12 mouse cellular contexts compared by ENCODE assay signal in genomic region chr13:23938699-23939098, GRCm38 (mm10). TPM values are rescaled to one million over a fixed set of nuclear protein-coding genes. Genes with fewer than 3 reads are reported as not detected.
DNase-seq lines count a peak whose midpoint lies in the region.
"Had no signal": no experiment of that assay in that cellular context is flagged by ENCODE, and none has a peak within 500 bp of the region (broad histone marks: within the 10 kb centered on the region; RNA-seq: fewer than 3 reads in every experiment).

No protein-coding gene starts in this region.

- intact Hi-C loops in heart, postnatal 14 days (cut with DNase I) = no loop called here
- intact Hi-C loops in left cerebral cortex, postnatal 25 days (cut with DNase I) = no loop called here
- intact Hi-C loops in gastrocnemius, postnatal 14 days (cut with DNase I; ENCODE audit: low total_unique reads) = no loop called here

- DNase-seq in heart, postnatal 14 days = peak; percentile 12 to 14
- no peak for DNase-seq in heart, adult 11 months
- DNase-seq in left cerebral cortex, postnatal 25 days (ENCODE audit: low spot score in 2 of 2) = peak; percentile 7 to 37
- DNase-seq in left cerebral cortex, adult 11 months (ENCODE audit: low spot score) = no peak
- peak; percentile 96 for DNase-seq in cerebellum, postnatal 10 days
- DNase-seq in right cerebral cortex, postnatal 10 days (ENCODE audit: low spot score in 2 of 2) = peak; percentile 63 to 72
- no peak for DNase-seq in embryo, embryonic 10.5 days (ENCODE audit: low spot score)
- DNase-seq in gastrocnemius, postnatal 14 days = no peak
- DNase-seq: heart, postnatal 36 days had no signal

RNA-seq across cellular contexts. Expression of gene Hist1h2aa, which starts 4.4 kb away (rescaled TPM):
- total RNA-seq in heart, postnatal 14 days (2021) = not detected
- total RNA-seq in left cerebral cortex, postnatal 25 days (2021) = not detected
- total RNA-seq in gastrocnemius, postnatal 14 days (2021) = not detected
- total RNA-seq: gastrocnemius, postnatal 4 days; heart, postnatal 36 days; layer of hippocampus, postnatal 25 days; megakaryocyte progenitor cell, adult 5-6 weeks had no signal

RNA-seq across cellular contexts. Expression of gene Hist1h2ba, which starts 4.7 kb away (rescaled TPM):
- total RNA-seq in heart, postnatal 14 days (2021) = not detected
- total RNA-seq in left cerebral cortex, postnatal 25 days (2021) = not detected
- total RNA-seq in gastrocnemius, postnatal 14 days (2021) = not detected
- total RNA-seq: gastrocnemius, postnatal 4 days; heart, postnatal 36 days; layer of hippocampus, postnatal 25 days; megakaryocyte progenitor cell, adult 5-6 weeks had no signal

RNA-seq across cellular contexts. Expression of gene Slc17a4, which starts 23.9 kb away (rescaled TPM):
- total RNA-seq in heart, postnatal 14 days (2021) = not detected
- total RNA-seq in left cerebral cortex, postnatal 25 days (2021) = not detected
- not detected for total RNA-seq in gastrocnemius, postnatal 14 days (2021)
- total RNA-seq: gastrocnemius, postnatal 4 days; heart, postnatal 36 days; layer of hippocampus, postnatal 25 days had no signal

RNA-seq across cellular contexts. Expression of gene Scgn, which starts 52.3 kb away (rescaled TPM):
- not detected for total RNA-seq in heart, postnatal 14 days (2021)
- total RNA-seq in left cerebral cortex, postnatal 25 days (2021) = under 1 TPM; 0.41 to 0.55 TPM
- not detected for total RNA-seq in gastrocnemius, postnatal 14 days (2021)
- total RNA-seq: gastrocnemius, postnatal 4 days; heart, postnatal 36 days; megakaryocyte progenitor cell, adult 5-6 weeks had no signal

Comparison
In these comparisons a context has a peak if more than half of its experiments do, and no peak if none do; other contexts are left out.
1. DNase-seq: peak in heart, postnatal 14 days (2 of 2), left cerebral cortex, postnatal 25 days (2 of 2), cerebellum, postnatal 10 days (2 of 2) and right cerebral cortex, postnatal 10 days (2 of 2); none in heart, adult 11 months (single experiment), left cerebral cortex, adult 11 months (single experiment), embryo, embryonic 10.5 days (single experiment) and gastrocnemius, postnatal 14 days (single experiment).